Mouse (Mus musculus) frontal cortex, postnatal 36 days (tissue): ENCODE measurements around the gene Pias4.
"Not testable (repeated sequence)": the region's sequence is repeated elsewhere in the genome, so short reads cannot be mapped to it uniquely, and the experiment has no call there.

Experiments
- DNase-seq, 2 experiments: peaks; one replicate each; pipeline ENCODE4 v3.0.0; 2022; ENCODE audit warnings: low spot score in 2 of 2

Gene Pias4

GRCm38 (mm10) chr10:81190912-81191321 is 23.2 kb upstream of the Pias4 start:
- no peak for DNase-seq

GRCm38 (mm10) chr10:81190236-81190911 is 22.7 kb upstream of the Pias4 start:
- DNase-seq = no peak

- no peak for DNase-seq
These were observed 22.1 kb upstream of the Pias4 start for GRCm38 (mm10) chr10:81189821-81190220.

GRCm38 (mm10) chr10:81187161-81187560 is 19.4 kb upstream of the Pias4 start:
- DNase-seq = no peak

GRCm38 (mm10) chr10:81184765-81185164 is 17.0 kb upstream of the Pias4 start:
- DNase-seq = no peak

GRCm38 (mm10) chr10:81183805-81184204 is 16.1 kb upstream of the Pias4 start, which contains the start of gene 4930442H23Rik:
Gene 4930442H23Rik, minus strand, starts transcription at chr10:81183849.
- DNase-seq = no peak

- DNase-seq = peak; percentile 98 to 99
These were observed 14.9 kb upstream of the Pias4 start, which contains the start of gene Dapk3 for GRCm38 (mm10) chr10:81182336-81183333. Gene Dapk3, plus strand, starts transcription at chr10:81183005.

GRCm38 (mm10) chr10:81181860-81182259 is 14.1 kb upstream of the Pias4 start:
- not testable (repeated sequence) for DNase-seq

- DNase-seq = no peak
These were observed 13.2 kb upstream of the Pias4 start for GRCm38 (mm10) chr10:81180946-81181345.

GRCm38 (mm10) chr10:81179451-81180342 is 12.0 kb upstream of the Pias4 start:
- no peak for DNase-seq

- DNase-seq = no peak
These were observed 11.2 kb upstream of the Pias4 start for GRCm38 (mm10) chr10:81178927-81179326.

GRCm38 (mm10) chr10:81177958-81178712 is 10.4 kb upstream of the Pias4 start:
- no peak for DNase-seq

GRCm38 (mm10) chr10:81177491-81177925 is 9.8 kb upstream of the Pias4 start:
- peak in 1 of 2 experiments; percentile 35 for DNase-seq

- DNase-seq = peak; percentile 98 to 99
These were observed 8.9 kb upstream of the Pias4 start, which contains the start of gene Eef2 for GRCm38 (mm10) chr10:81176466-81177271. Gene Eef2, plus strand, starts transcription at chr10:81176631.

- no peak for DNase-seq
These were observed 8.3 kb upstream of the Pias4 start for GRCm38 (mm10) chr10:81175936-81176465.

GRCm38 (mm10) chr10:81175345-81175701 is 7.6 kb upstream of the Pias4 start:
- not testable (repeated sequence) for DNase-seq

- peak; percentile 86 to 91 for DNase-seq
These were observed 7.1 kb upstream of the Pias4 start for GRCm38 (mm10) chr10:81174617-81175344.

- DNase-seq = peak; percentile 82 to 85
These were observed 5.4 kb upstream of the Pias4 start for GRCm38 (mm10) chr10:81173132-81173531.

GRCm38 (mm10) chr10:81169411-81169900 is 1.7 kb upstream of the Pias4 start:
- DNase-seq = not testable (repeated sequence)
